Mouse (Mus musculus): ENCODE results near the gene BC028528. TPM values are rescaled to one million over a fixed set of nuclear protein-coding genes. Genes with fewer than 3 reads are reported as not detected.
"Not testable (repeated sequence)": the region's sequence is repeated elsewhere in the genome, so short reads cannot be mapped to it uniquely, and the experiment has no call there.

Gene BC028528
- total RNA-seq, 2 experiments from 2014 or later: 1.7 to 2.2 TPM

GRCm38 (mm10) chr3:95905146-95905939, 13.5 kb upstream of the BC028528 start:
- no peak for DNase-seq (ENCODE audit: low spot score)

GRCm38 (mm10) chr3:95904568-95904967, 12.8 kb upstream of the BC028528 start, which contains the start of gene Car14:
Car14 (minus strand) TSS chr3:95904691.
- DNase-seq (ENCODE audit: low spot score): peak; percentile 67

- DNase-seq (ENCODE audit: low spot score): no peak
These were observed 12.1 kb upstream of the BC028528 start for GRCm38 (mm10) chr3:95903753-95904502.

- DNase-seq (ENCODE audit: low spot score): no peak
These were observed 10.8 kb upstream of the BC028528 start for GRCm38 (mm10) chr3:95902643-95903042.

- DNase-seq (ENCODE audit: low spot score): peak; percentile 36
These were observed 10.5 kb upstream of the BC028528 start for GRCm38 (mm10) chr3:95902373-95902625.

- peak; percentile 60 for DNase-seq (ENCODE audit: low spot score)
These were observed 10.0 kb upstream of the BC028528 start for GRCm38 (mm10) chr3:95901616-95902372.

GRCm38 (mm10) chr3:95899800-95900524, 8.2 kb upstream of the BC028528 start:
- no peak for DNase-seq (ENCODE audit: low spot score)

- DNase-seq (ENCODE audit: low spot score): not testable (repeated sequence)
These were observed 3.7 kb upstream of the BC028528 start for GRCm38 (mm10) chr3:95895501-95895900.

- peak; percentile 47 for DNase-seq (ENCODE audit: low spot score)
These were observed 2.7 kb upstream of the BC028528 start for GRCm38 (mm10) chr3:95894317-95895160.

- DNase-seq (ENCODE audit: low spot score): peak; percentile 98
These were observed 2.0 kb upstream of the BC028528 start, which contains the start of gene Aph1a for GRCm38 (mm10) chr3:95893606-95894316. Aph1a (plus strand) TSS chr3:95893969.

GRCm38 (mm10) chr3:95893126-95893525, 1.3 kb upstream of the BC028528 start:
- DNase-seq (ENCODE audit: low spot score): no peak

GRCm38 (mm10) chr3:95892066-95893052, 554 bp upstream of the BC028528 start:
- no peak for DNase-seq (ENCODE audit: low spot score)

GRCm38 (mm10) chr3:95889664-95890063, 2.1 kb downstream of the BC028528 start:
- DNase-seq (ENCODE audit: low spot score): no peak

GRCm38 (mm10) chr3:95887596-95887995, 4.2 kb downstream of the BC028528 start:
- DNase-seq (ENCODE audit: low spot score): no peak

GRCm38 (mm10) chr3:95884400-95884799, 7.4 kb downstream of the BC028528 start:
- no peak for DNase-seq (ENCODE audit: low spot score)

GRCm38 (mm10) chr3:95882816-95883425, 8.9 kb downstream of the BC028528 start:
- DNase-seq (ENCODE audit: low spot score): peak; percentile 87

- peak; percentile 96 for DNase-seq (ENCODE audit: low spot score)
These were observed 9.6 kb downstream of the BC028528 start, which contains the start of gene Ciart for GRCm38 (mm10) chr3:95881979-95882815. Ciart (minus strand) TSS chr3:95882251.
